Mouse (Mus musculus) frontal cortex, adult 2 months (tissue): ENCODE data around the gene Olfr279. TPM values are rescaled to one million over a fixed set of nuclear protein-coding genes. Genes with fewer than 3 reads are reported as not detected.

Source experiments
- DNase-seq, 2 experiments: peaks; one replicate each; pipeline ENCODE4 v3.0.0; 2022; ENCODE audit warnings: low spot score in 1 of 2; ENCODE audit errors: extremely low spot score in 1 of 2
- polyA plus RNA-seq: library from polyadenylated mRNA; depleted of rRNA; stranded (reverse); fragments of >200 nt; gene quantifications from 2 replicates; pipeline ENCODE4 v1.2.3, GENCODE M21; 2012; rRNA removed

Olfr279 gene
- polyA plus RNA-seq, 1 experiment = not detected

GRCm38 (mm10) chr15:98541064-98541463 is 48.9 kb downstream of the Olfr279 start:
- no peak for DNase-seq

DNA sequence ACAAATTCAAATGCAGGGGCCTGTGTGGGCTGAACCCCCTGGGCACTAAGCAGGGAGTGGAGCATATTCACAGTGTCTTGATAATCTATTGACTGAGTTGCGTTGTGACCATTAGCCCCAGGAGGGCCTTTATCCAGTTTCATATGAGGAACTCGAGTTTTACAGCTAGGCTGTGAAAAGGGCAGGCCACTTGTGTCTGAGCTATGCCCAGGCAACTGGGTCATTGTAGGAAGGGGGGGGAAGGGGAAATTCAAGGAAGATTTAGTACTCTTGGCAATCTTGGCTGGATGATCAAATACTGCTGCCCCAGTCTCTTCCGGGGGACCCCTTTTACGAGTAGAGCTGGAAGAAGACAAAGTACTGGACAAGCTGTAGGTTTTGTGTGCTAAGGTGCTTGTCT is 51.1 kb downstream of the Olfr279 start:
- DNase-seq = no peak

DNA sequence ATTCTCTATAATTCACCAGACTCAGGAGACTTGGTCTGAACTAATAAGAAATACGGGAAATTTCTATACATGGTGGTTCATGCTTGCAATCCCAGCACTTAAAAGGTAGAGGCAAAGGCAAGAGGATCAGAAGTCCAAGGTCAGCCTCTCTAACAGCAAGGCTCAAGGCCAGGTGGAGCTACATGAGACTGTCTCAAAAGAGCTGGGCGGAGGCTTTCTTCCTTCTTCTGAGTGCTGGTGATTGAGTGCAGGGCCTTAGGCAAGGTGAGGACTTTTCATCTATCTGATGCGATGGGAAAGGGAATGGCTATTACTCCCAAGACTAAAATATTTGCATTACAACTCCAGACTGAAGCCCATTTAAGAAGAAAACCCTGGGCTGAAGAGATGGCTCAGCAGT is 52.9 kb downstream of the Olfr279 start:
- no peak for DNase-seq

DNA sequence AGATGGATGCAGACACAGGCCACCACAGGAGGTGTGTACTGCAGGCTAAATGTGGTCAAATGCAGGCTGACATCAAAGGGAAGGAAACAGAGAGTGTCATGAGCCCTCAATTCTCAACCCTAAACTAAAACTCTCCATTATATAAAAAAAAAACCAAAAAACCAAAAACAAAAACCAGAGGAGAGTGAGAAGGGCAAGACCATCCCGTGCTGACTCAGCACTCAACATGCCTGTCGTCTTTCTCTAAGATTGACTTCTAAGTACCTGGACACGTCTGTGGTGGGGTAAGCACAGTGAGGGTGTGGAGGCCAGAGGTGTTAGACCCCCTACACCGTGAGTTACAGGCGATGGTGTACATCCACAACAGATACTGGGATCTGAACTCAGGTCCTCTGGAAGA is 54.6 kb downstream of the Olfr279 start:
- no peak for DNase-seq

Other genes starting within 250 kb of the Olfr279 start
- not detected in 2 replicates for gene H1fnt, start 235.1 kb upstream of the Olfr279 start, polyA plus RNA-seq
- gene Zfp641, start 196.2 kb upstream of the Olfr279 start, polyA plus RNA-seq = 11.1 and 12.3 TPM in 2 replicates
- gene Olfr285, start 175.0 kb upstream of the Olfr279 start, polyA plus RNA-seq = 0.02 TPM in 1 of 2 replicates, not detected in the other
- gene Olfr284, start 151.4 kb upstream of the Olfr279 start, polyA plus RNA-seq = not detected in 2 replicates
- 0.04 and 0.11 TPM in 2 replicates for gene Olfr283, start 111.5 kb upstream of the Olfr279 start, polyA plus RNA-seq
- gene Olfr282, start 61.2 kb upstream of the Olfr279 start, polyA plus RNA-seq = not detected in 2 replicates
- 0.02 TPM in 2 replicates for gene Olfr281, start 39.8 kb upstream of the Olfr279 start, polyA plus RNA-seq
- gene OR5BS1P, start 22.5 kb upstream of the Olfr279 start, polyA plus RNA-seq = 0.02 TPM in 1 of 2 replicates, not detected in the other
- gene Lalba, start 9.7 kb upstream of the Olfr279 start, polyA plus RNA-seq = not detected in 2 replicates
- 54.4 and 56.4 TPM in 2 replicates for gene Kansl2, start 41.9 kb downstream of the Olfr279 start, polyA plus RNA-seq
- 18.8 and 21.1 TPM in 2 replicates for gene Ccnt1, start 78.5 kb downstream of the Olfr279 start, polyA plus RNA-seq
- gene 4930415O20Rik, start 78.6 kb downstream of the Olfr279 start, polyA plus RNA-seq = 0.34 TPM in 1 of 2 replicates, not detected in the other
- gene Adcy6, start 117.7 kb downstream of the Olfr279 start, polyA plus RNA-seq = 40.3 and 45.6 TPM in 2 replicates
- gene Cacnb3, start 138.4 kb downstream of the Olfr279 start, polyA plus RNA-seq = 377 and 417 TPM in 2 replicates
- 56.2 and 63.3 TPM in 2 replicates for gene Ddx23, start 170.5 kb downstream of the Olfr279 start, polyA plus RNA-seq
- gene Rnd1, start 185.1 kb downstream of the Olfr279 start, polyA plus RNA-seq = 25.4 and 25.5 TPM in 2 replicates
- 6.4 and 7.7 TPM in 2 replicates for gene Ccdc65, start 215.8 kb downstream of the Olfr279 start, polyA plus RNA-seq
- 2.9 and 3.5 TPM in 2 replicates for gene Fkbp11, start 235.8 kb downstream of the Olfr279 start, polyA plus RNA-seq